Mouse (Mus musculus): ENCODE measurements around the gene B9d2.

DNA sequence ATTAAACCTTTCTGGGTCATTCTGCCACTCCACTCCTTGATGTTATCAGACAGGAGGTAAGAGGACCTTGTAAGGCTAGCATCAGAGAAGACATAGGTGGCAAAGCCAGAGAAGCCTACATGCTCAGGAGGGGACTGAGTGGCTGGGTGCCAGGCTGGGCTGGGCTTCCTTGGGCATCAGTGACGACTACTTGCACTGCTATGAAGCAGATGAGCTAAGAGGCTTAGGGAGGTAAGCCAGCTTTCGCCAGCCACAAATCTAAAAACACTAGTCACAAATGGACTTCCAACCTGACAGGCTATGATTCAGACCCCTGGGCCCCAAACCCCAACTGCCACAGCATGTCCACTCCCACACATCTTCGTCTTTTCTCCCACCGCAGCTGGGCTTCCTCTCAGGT, 35.9 kb upstream of the B9d2 start:
- TF ChIP-seq POLR2A (IDR thresholded peaks at IDR 0.05; ENCODE audit: borderline replicate concordance, control insufficient read depth, low read depth, low read length) (no peak), CTCF (IDR thresholded peaks at IDR 0.05; ENCODE audit: control insufficient read depth, insufficient read depth, low read length) (no peak)
